Mouse (Mus musculus): ENCODE results near the gene Prkag3.

Gene Prkag3

DNA sequence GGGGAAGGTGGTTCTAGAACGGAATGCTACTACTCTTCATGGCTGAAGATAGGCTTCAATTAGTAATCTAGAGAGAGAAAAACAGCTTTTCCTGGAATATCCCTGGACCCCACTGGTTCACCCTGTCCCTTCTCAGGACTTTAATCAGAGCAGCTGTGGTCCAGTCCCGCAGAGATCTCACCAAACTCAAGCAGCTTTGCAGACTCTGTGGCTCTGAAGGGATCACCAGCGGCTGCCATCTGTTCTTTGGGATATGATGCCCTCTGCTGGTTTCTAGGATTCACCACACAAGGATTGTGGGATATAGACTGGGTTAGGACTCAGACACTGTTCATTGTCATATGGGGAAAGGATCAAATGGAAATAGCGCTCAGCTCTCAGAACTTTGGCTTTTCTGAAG, 10.8 kb upstream of the Prkag3 start:
- peak; percentile 51 for DNase-seq (ENCODE audit: inconsistent ontology term)

DNA sequence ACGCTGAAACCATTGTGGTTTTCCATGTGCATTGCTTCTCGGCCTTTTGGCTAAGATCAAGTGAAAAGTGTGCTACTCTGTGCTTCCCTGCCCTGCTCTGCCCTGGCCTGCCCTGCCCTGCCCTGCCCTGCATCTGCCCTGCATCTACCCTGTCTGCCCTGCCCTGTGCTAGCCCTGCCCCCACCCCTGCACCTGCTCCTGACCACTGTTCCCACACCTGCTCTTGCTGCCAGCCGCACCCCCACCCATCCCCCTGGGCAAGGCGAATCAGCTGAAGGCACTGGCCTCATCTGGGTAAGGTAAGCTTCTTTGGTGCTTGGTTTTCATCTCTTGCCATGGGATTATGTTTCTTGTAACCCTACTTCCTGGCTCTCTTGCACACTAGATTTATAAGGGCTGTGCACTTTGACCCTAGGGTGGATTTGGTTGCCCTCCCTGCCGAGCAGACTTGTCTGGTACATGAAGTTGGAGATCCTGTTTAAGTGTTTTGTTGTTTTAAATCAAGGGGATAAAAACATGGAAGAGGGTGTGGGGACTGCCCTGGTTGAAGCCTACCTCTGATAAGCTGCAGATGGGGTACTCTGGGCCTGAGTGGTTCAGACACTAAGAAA, 5.3 kb upstream of the Prkag3 start:
- DNase-seq (ENCODE audit: inconsistent ontology term), result no peak

DNA sequence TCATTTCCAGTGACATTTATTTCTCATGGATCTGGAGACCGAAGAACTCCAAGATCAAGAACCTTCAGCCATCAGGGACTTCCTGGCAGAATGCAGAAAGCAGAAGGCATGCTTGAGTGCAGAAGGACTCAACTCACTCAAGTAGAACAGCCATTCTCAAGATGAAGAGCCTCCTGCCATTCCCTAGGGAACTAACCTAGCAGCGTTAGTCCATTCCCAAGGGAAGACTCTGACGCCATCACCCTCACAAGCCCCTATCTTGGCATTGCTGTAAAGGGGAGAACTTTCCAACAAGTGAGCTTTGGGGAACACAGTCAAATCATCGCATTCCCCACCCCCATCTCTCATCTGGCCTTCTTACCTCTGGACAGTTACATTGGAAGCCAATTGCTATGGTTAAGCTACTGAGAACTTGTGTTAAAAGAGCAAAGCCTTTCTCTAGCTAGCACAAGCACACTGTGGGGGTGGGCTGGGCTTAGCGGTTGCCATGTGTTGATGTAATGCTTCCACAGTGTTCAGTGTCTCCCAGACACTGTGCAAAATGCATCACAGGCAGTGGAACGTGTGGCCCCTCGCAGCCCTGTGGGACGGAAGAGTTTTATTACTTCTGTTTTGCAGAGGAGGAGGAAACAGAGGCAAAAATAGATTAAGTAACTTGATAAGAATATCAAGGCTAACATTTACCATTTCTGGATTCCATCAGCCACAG, 4.4 kb upstream of the Prkag3 start:
- DNase-seq (ENCODE audit: inconsistent ontology term), result no peak

DNA sequence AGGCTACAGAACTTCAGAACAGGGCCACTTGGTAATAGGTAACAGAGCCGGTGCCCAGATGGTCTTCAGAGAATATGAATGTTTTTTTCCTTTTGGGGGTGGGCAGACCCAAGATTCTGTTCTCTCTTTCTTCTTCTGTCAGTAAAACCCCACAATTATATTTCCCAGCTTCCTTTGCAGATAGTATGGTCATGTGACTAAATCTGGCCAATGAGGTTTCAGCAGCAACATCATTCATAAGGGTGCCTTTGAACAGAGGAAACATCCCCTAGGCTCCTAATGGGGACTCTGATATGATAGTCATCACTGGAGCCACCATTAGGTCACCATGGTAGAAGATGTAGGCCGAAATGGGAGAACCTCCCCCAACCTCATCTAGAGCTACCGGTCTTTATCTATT, 3.8 kb upstream of the Prkag3 start:
- no peak for DNase-seq (ENCODE audit: inconsistent ontology term)

DNA sequence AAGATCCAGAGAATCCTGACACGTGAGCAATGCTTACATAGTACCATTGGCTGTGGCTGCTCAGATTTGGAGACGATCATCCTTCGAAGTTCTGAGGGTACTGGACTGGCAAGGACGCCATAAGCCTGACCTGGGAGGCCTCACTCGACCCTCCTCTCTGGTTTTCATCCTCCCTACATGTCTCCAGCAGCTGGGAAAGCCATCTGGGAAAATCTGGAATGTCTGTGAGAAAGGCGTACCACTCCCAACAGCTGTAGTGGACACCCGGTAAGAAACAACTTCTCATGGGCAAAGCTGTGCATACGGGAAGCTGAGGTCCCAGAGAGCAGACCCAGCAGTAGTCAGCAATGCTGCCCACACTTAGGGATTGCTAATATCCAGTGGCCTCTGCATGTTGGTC, 3.1 kb upstream of the Prkag3 start:
- no peak for DNase-seq (ENCODE audit: inconsistent ontology term)

DNA sequence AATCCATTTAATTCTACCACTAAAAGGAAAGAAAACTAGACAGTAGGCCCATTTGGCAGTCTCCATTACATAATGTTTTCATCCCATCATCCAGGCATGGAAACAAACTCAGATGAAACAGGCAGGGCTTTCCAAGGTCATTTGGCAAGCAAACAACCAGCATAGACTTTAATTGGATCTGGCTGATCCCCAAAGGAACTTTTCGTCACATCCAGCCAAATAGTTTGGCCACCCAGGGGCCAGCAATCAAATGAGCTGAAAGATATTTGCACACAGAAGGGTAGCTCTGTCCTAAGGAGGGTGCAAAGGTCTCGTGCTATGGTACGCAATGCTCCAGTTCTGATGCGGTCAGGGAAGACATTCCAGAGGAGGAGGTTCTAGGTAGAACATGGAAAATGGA, 1.7 kb upstream of the Prkag3 start:
- DNase-seq (ENCODE audit: inconsistent ontology term), result peak; percentile 93

DNA sequence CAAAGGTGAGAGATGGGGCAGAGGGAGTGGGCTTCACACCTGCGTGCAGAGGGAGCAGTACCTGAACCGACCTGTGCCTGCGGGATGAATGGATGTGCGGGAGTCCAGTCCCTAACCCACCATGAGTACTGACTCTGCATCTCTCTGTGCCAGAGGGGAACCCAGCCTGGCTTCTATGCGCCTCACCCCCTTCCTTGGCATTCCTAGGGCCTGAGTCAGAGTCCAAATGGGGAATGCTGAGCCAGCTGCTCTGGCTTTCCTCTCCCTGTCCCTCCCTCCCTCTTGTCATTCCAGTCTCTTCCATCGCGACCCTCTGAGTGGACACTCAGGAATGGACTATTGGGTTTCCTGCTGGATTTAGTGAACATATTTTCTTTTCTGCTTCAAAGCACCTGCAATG, 280 bp upstream of the Prkag3 start:
- peak; percentile 92 for DNase-seq (ENCODE audit: inconsistent ontology term)

DNA sequence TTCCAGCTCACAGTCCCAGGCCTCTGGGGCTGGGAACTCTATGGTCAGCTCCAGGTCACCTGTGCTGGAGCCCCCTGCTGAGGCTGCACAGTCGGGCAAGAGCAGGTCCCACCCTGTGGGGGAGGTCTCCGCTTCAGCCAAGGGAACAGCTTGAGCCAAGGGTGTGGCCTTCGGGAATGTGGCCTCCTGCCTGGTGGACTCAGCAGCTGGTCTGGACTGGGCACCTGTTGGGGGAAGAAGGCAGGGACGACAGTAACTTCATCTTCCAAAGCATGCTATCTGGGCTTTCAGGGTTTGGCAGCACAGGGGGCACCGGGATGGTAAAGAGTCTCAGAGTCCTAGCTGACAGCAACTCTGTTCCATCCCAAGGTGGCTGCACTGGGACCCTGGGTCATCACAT, 1.7 kb downstream of the Prkag3 start:
- DNase-seq (ENCODE audit: inconsistent ontology term), result no peak

DNA sequence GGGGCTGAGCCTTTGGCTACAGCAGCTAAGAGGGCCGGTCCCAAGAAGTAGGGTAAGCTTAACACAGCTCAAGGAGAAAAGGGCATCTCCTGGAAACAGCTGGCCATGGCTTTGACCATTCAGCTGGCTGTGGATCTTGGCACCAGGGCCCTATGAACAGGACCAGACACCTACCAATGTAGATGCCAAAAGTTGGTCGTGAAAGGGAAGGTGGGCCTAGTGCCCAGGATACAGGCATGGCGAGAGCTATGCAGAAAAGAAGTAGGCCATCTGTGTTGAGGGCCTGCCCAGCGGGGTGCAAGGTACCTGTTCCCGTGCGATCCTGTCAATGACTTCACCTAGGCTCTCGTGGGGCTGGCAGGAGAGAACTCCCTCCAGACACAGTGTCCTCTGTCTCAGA, 8.2 kb downstream of the Prkag3 start:
- DNase-seq (ENCODE audit: inconsistent ontology term), result no peak

DNA sequence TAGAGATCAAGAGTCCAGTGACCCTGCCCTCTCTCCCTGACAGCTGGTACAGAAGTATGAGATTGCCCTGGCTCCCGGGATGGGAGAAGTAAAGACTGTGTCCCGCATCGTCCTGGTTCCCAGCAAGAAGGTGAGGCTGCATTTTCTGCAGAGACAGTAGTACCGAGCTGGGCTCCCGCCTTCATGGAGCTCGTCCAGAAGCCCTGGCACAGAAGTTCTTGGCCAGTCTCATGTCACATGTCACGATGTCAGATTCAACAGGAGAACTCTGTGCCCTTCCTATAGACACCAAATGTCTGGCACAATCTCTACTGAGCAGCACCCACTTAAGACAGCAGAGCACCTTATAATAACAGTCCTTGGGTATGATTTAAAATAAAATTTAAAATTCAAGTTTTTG, 11.5 kb downstream of the Prkag3 start:
- DNase-seq (ENCODE audit: inconsistent ontology term), result no peak

DNA sequence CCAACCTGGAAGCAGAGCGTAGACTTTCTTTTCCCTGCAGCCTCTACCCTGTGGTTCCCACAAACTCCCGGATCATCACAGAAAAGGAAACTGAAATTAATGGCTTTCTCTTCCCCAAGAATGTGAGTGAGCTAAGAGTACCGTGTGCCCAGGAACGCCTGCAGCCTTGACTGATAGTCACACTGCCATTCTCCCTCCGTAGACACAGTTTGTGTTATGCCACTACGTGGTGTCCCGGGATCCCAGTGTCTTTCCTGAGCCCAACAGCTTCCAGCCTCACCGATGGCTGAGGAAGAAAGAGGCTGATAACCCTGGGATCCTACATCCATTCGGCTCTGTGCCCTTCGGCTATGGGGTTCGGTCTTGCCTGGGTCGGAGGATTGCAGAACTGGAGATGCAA, 12.0 kb downstream of the Prkag3 start:
- DNase-seq (ENCODE audit: inconsistent ontology term), result no peak

DNA sequence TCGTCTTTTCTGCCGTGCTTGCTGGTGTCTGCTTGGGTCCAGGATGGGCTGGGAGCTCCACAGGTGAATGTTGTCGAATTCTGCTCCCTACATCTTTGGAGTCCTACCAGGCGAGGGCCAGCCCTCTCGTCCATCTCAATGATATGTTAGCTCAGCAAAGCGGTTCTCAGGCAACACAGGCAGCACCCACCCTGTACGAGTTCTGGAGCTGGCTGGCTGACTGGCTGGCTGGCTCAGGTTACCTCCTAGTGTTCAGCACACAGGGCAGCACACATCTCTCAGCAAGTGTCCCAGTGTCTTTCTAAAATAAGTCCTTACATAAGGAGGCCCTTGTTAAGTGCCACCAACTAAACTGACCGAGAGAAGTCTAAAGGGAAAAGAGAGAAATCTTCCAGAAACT, 20.6 kb downstream of the Prkag3 start:
- no peak for DNase-seq (ENCODE audit: inconsistent ontology term)

DNA sequence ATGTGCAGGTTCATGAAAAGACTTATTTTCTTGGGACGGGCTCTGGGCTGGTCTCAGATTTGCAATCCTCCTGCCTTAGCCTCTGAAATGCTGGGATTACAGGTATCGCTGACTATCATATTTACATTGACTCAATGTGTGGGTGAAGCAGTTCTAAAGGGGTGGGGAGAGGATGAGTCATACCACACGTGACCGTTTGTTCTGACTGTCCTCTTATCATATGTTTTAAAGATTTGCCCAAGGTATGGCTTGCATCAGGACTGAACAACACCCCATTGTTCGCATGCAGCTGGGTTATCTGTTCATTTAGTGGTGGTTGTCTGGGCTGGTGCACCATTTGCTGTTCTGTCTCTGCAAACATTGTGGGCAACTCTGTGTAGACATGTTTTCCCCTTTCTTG, 22.3 kb downstream of the Prkag3 start:
- DNase-seq (ENCODE audit: inconsistent ontology term), result no peak

DNA sequence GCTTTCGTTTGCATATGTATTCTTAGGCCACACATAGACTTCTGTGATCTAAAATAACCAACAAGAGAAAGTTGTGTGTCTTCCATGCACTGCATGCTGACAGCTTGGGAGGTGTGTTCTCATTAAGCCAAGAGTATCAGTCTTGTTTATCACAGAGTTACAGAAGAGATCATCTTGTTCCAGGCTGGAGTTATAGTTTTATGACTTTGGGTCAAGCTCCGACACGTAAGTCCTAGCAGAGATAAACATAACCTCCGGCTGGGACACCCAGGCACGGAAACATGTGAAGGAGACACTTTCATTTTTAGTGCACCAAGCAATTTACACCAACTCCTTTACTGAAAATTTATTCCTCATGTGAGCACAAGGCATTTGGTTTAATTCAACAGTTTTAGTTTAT, 22.9 kb downstream of the Prkag3 start:
- no peak for DNase-seq (ENCODE audit: inconsistent ontology term)

DNA sequence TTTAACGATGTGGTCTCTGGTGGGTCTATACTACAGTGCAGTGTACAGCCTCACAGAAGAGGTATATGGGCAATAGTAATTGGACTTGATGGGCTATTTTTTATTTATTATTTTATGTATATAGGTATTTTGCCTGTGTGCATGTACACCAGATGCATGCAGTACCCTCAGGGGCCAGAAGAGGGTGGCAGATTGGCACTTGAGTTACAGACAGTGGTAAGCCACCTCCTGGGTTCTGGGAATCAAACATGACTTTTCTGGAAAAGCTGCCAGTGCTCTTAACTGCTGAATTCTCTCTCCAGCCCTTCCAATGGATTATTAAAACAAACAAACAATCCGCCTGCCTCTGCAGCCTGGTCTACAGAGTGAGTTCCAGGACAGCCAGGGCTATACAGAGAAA, 25.3 kb downstream of the Prkag3 start:
- DNase-seq (ENCODE audit: inconsistent ontology term), result no peak

DNA sequence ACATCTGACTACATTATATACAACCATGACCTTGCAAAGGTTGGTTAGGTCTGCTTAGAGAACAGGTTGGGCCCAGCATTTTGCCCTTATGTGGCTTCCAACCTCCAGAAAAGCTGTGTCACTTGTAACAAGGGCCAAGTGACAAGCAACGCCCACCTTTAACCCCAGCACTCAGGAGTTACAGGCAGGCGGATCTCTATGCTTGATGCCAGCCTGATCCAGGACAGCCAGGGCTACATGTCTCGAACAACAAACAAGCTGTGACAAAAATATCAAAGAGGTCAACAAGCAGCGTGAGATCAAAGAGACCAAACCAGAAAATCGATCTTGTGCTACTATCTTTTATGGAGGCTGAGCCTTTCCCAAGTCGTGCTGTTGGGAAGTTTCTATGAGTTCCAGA, 27.4 kb downstream of the Prkag3 start:
- no peak for DNase-seq (ENCODE audit: inconsistent ontology term)

DNA sequence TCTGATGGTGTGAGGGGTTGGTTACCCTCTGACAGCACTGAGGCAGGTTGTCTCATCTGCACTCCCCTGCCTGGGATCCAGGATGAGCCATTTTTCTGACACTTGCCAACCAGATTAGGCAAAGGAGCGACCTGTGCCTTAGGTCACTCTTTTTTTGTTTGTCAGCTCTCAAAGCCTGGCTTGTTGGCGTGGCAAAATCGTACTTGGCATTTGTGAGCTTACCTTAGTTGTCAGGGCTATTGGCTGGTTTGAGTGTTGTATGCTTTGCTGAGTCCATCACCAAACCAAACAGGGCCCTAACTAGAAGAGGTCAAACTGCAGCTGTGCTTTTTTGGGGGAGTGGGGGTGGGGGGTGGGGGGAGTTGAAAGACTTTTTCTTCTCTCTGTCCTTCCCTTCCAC, 29.7 kb downstream of the Prkag3 start:
- no peak for DNase-seq (ENCODE audit: inconsistent ontology term)

DNA sequence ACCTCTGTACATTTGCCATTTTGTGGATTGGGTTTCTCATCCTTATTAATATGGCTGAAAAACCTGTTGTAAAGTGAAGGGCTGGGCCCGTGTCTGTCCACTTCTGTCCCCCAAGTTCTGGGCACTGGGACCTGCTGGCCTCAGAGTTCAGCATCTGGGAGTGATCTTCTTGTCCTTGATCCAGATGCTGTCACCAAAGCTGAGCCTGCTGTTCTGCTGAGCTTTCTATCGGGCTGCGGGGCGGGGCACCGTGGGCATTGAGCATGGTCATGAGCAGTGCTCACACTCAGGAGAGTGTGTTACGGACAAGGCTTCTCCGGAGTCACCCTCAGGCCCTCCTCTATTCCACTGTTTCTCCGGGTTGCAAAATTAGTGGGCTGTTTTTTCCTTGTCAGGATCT, 30.9 kb downstream of the Prkag3 start:
- DNase-seq (ENCODE audit: inconsistent ontology term), result no peak

DNA sequence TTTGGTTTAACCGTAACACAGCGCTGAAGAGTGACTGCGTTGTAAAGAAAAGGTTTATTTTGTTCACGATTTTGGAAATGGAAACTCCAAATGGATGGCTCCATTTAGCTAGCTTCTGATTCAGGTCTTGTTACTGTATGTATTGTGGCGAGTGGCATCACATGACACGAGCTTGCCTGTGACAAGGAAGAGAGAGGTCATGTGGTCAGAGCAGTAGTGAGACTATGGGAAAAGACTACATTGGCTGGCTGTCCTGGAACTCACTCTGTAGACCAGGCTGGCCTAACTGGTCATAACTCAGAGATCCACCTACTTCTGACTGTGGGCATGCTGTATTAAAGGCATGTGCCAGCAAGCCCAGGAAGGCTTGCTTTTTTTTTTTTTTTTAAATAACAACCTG, 33.1 kb downstream of the Prkag3 start:
- no peak for DNase-seq (ENCODE audit: inconsistent ontology term)

DNA sequence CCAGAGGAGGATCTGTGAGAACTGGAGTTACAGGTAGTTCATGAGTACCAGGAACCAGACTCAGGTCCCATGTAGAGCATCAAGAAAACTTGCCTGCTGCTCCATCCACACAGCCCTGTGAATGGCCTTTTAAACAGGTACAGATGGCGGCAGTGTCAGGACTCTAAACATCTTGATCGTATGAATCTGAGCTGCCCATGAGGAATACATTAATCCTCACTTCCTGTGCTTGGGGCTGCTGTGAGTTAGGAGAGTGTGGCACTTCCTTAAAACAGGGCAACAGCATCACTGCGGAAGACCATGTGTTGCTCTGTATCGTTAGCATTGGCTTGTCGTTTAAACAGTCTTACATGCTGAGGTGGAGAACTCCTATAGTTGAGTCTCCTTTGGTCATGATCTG, 33.6 kb downstream of the Prkag3 start:
- DNase-seq (ENCODE audit: inconsistent ontology term), result no peak

DNA sequence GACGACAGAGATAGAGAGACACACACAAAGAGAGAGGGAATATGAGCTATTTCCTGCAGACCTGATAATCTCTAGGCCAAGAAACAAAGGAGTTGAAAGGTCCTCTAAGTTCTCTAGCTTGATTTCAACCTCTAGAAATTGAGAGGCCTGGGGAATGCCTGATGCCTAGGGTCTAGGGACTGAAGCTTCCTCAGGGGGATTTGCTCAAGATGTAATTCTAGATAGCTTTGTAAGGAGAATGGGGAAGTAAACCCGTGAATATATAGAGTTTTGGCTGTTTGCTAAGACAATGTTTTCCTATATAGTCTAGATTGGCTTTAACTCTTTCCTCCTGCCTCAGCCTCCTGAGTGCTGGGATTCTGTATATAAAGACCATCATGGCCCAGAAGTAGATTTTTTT, 34.1 kb downstream of the Prkag3 start:
- DNase-seq (ENCODE audit: inconsistent ontology term), result no peak

DNA sequence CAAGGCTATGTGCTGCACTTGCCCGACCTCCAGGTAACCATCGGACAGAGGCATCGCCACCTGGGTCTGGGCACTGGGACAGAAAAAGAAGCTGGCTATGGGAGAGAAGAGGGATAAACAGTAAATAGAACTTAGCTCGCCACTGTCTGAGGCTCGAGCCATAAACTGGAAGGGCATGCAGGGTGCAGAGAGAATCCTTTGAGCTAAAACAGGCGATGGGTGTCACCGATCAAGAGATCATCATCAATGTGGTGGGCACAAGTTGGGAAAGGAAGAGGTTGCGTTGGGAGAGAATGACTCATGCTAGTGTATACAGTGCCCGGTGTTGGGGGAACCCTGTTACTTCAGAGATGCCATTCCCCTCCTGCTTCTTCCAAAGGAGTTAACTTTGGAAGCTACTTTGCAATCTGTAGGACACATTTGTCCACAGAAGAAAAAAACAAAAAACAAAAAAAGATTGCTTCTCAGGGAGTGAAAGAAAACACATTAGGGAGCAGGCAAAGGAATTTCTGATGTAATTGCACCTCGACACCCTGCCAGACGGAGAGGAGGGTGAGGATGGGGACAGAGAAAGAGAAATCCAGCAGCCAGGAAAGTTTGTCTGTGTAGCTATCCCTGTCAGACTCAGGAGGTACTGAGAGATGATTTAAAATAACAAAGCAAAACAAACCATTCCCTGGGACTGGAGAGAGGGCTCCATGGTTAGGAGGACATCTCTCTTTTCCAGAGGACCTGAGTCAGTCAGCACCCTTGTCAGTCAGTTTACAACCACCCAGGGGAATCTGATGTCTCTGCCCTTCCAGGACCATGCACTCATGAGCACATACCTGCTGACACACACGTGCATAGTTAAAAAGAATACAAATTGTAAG, 34.9 kb downstream of the Prkag3 start:
- DNase-seq (ENCODE audit: inconsistent ontology term), result peak; percentile 28
